Mouse (Mus musculus): ENCODE measurements around the gene Rnf220.

The Rnf220 gene

DNA sequence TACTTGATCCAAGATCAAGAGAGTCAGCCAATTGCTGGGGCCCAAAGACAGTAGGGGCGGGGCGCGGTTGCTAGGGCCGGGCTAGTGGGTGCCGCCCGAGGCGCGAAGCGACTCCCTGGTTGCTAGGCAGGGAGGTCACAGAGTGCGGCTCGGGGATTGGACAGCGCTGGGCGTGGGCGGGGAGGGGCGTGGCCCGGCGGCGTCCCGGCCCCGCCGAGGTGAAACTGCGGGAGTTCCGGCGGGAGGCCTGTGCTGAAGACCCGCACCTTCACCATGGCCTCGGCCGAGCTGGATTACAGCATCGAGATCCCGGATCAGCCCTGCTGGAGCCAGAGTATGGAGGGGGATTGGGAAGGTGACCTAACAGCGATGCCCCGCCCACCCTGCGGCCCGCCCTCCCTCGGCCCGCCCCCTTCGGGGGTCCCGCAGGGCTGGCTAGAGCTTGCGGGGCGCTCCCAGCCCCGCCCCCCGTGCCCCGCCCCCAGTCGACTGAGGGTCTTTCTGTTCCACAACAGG lies 245.0 kb downstream of the Rnf220 start, which contains the start of the genes Tmem53 and Armh1:
Gene Tmem53, plus strand, starts transcription at position 151 of the 516 bp plus-strand sequence.
Gene Armh1, minus strand, starts transcription at position 325 of the 516 bp plus-strand sequence.
- peaks cover 9% of the 10 kb centered on the region; the same call in 1 of the 2 replicates for H3K27me3 ChIP-seq (ENCODE audit: insufficient read depth, low read length)
- H3K9me3 ChIP-seq (ENCODE audit: low read length), result peaks cover 4% of the 10 kb centered on the region; the same call in 1 of the 2 replicates
- TF ChIP-seq NANOG (IDR thresholded peaks at IDR 0.05; ENCODE audit: borderline replicate concordance, low read length), result no peak
- no peak for TF ChIP-seq CTCF (conservative IDR thresholded peaks at IDR 0.05; ENCODE audit: low read length)
- TF ChIP-seq POU5F1 (IDR thresholded peaks at IDR 0.05; ENCODE audit: borderline replicate concordance, low read length), result no peak
- H3K36me3 ChIP-seq (ENCODE audit: insufficient read depth, low read length), result no peaks in the 10 kb centered on the region
- peak within 1 kb of the TSS; percentile 82 for H3K4me3 ChIP-seq (replicated peaks; ENCODE audit: low read length)
- peaks cover 44% of the 10 kb centered on the region for H3K4me1 ChIP-seq (replicated peaks; ENCODE audit: low read depth, low read length)

DNA sequence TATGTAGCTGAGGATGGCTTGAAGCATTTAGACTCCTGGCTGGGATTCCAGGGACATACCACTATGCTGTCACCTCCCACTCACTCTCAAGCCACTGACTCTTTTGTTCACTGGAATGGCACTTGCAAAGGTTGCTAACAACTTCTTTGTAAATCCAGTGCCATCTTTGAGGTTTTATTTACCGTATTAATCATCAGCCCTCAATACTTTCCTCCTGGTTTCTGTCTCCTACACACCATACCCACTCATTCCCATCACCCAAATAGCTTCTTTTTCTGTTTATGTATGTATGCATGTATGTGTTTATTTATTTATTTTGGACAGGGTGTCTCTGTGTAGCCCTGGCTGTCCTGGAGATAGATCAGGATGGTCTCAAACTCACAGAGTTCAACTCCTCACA lies 245.9 kb downstream of the Rnf220 start:
- H3K9me3 ChIP-seq (ENCODE audit: low read length), result peaks cover 4% of the 10 kb centered on the region; the same call in 1 of the 2 replicates
- peaks cover 9% of the 10 kb centered on the region; the same call in 1 of the 2 replicates for H3K27me3 ChIP-seq (ENCODE audit: insufficient read depth, low read length)
- no peaks in the 10 kb centered on the region for H3K36me3 ChIP-seq (ENCODE audit: insufficient read depth, low read length)
- H3K4me1 ChIP-seq (replicated peaks; ENCODE audit: low read depth, low read length), result peaks cover 44% of the 10 kb centered on the region
- peak overlapping the region; percentile 82; the same call in 1 of the 2 replicates for H3K4me3 ChIP-seq (replicated peaks; ENCODE audit: low read length)
- TF ChIP-seq POU5F1 (IDR thresholded peaks at IDR 0.05; ENCODE audit: borderline replicate concordance, low read length) (no peak), NANOG (IDR thresholded peaks at IDR 0.05; ENCODE audit: borderline replicate concordance, low read length) (no peak), CTCF (conservative IDR thresholded peaks at IDR 0.05; ENCODE audit: low read length) (no peak)

DNA sequence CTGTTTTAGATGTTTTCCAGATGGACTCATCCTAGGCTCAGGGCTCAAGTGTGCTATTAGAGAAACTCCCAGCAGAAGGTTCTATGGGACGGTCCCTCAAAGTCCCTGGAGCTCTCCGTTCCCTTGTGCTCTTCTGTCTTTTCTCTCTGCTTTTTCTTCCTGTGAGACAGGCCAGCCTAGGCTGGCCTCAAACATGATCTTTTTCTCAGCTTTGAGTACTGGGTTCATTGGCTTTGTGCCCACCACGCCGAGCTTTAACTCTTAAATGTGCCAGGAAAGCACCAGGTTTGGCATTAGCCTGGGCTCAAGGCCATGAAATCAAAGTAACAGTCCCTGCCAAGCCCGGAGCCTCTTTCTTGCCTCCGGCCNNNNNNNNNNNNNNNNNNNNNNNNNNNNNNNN lies 256.0 kb downstream of the Rnf220 start:
- H3K4me1 ChIP-seq (replicated peaks; ENCODE audit: low read depth, low read length), result peaks cover 26% of the 10 kb centered on the region
- H3K36me3 ChIP-seq (ENCODE audit: insufficient read depth, low read length), result no peaks in the 10 kb centered on the region
- TF ChIP-seq POU5F1 (IDR thresholded peaks at IDR 0.05; ENCODE audit: borderline replicate concordance, low read length) (no peak), CTCF (conservative IDR thresholded peaks at IDR 0.05; ENCODE audit: low read length) (no peak)
- H3K4me3 ChIP-seq (replicated peaks; ENCODE audit: low read length), result no peak overlapping the region
- H3K27me3 ChIP-seq (ENCODE audit: insufficient read depth, low read length), result peaks cover 3% of the 10 kb centered on the region; the same call in 1 of the 2 replicates
- H3K9me3 ChIP-seq (ENCODE audit: low read length), result no peaks in the 10 kb centered on the region

DNA sequence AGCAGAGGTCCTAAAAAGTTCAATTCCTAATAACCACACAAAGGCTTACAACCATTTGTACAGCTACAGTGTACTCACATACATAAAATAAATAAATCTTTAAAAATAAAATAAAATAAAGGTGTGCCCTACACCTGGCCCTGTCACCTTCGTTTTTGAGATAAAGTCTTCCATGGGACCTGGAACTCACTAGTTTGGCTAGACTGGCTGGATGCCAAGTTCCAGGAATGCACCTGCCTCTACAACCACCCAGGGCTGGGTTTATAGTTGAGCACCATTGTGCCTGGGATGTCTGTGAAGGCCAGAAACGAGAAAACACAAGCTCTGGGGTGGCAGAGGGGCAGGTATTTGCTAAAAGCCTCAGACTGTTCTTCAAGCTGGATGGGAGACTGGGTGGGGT lies 257.7 kb downstream of the Rnf220 start:
- TF ChIP-seq NANOG (IDR thresholded peaks at IDR 0.05; ENCODE audit: borderline replicate concordance, low read length) (no peak), CTCF (conservative IDR thresholded peaks at IDR 0.05; ENCODE audit: low read length) (no peak), POU5F1 (IDR thresholded peaks at IDR 0.05; ENCODE audit: borderline replicate concordance, low read length) (no peak)
- H3K36me3 ChIP-seq (ENCODE audit: insufficient read depth, low read length), result no peaks in the 10 kb centered on the region
- H3K4me1 ChIP-seq (replicated peaks; ENCODE audit: low read depth, low read length), result peaks cover 26% of the 10 kb centered on the region
- H3K4me3 ChIP-seq (replicated peaks; ENCODE audit: low read length), result no peak overlapping the region
- peaks cover 14% of the 10 kb centered on the region; the same call in 1 of the 2 replicates for H3K27me3 ChIP-seq (ENCODE audit: insufficient read depth, low read length)
- H3K9me3 ChIP-seq (ENCODE audit: low read length), result no peaks in the 10 kb centered on the region

DNA sequence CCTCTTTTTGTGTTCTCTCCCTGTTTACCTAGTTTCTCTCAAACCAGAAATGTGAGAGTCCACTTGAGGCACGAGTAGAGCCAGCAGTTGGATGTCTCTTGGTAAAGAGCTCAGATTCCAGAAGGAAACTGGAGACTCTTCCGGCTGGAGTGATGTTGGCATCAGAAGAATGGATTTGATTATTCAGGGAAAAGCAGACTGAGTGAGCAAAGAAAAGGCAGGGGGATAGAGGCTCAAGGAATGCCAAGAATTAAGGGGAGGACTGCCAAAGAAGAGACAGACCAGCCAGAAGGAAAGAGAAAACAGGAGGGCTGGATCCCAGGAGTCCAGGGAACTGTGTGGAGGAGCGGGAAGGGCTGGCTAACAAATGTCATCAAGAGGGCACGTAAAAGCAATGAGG lies 261.0 kb downstream of the Rnf220 start:
- H3K36me3 ChIP-seq (ENCODE audit: insufficient read depth, low read length), result no peaks in the 10 kb centered on the region
- peaks cover 4% of the 10 kb centered on the region; the same call in 1 of the 2 replicates for H3K4me1 ChIP-seq (replicated peaks; ENCODE audit: low read depth, low read length)
- peaks cover 16% of the 10 kb centered on the region; the same call in 1 of the 2 replicates for H3K27me3 ChIP-seq (ENCODE audit: insufficient read depth, low read length)
- TF ChIP-seq POU5F1 (IDR thresholded peaks at IDR 0.05; ENCODE audit: borderline replicate concordance, low read length) (no peak), CTCF (conservative IDR thresholded peaks at IDR 0.05; ENCODE audit: low read length) (no peak), NANOG (IDR thresholded peaks at IDR 0.05; ENCODE audit: borderline replicate concordance, low read length) (no peak)
- H3K4me3 ChIP-seq (replicated peaks; ENCODE audit: low read length), result no peak overlapping the region
- H3K9me3 ChIP-seq (ENCODE audit: low read length), result no peaks in the 10 kb centered on the region

DNA sequence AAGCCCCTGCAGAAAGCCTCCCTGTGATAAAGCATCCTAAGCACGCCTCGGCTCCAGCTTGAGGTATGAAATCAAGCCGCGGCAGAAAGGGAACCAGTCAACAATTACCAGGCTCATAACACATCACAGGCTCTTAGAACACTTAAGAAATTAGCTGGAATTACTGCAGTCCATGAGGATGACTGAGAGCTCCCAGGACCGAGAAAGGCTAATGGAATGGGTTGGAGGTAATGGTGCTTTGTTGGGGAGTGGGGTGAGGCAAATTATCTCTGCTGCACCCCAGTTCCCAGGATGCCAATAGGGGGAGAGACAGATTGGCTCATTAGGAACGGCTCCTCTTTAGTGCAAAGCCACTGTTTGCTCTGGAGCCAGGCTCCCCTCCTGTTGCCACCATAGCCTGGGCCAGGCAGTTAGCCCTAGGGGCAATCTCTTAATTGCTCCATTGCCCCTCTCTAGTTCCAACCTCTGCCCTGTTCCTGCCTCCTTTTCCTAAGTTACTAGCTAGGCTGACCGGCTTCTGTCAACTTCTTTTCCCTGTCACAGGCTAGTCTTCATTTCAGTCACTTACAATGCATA lies 262.6 kb downstream of the Rnf220 start:
- TF ChIP-seq CTCF (conservative IDR thresholded peaks at IDR 0.05; ENCODE audit: low read length) (no peak), NANOG (IDR thresholded peaks at IDR 0.05; ENCODE audit: borderline replicate concordance, low read length) (no peak), POU5F1 (IDR thresholded peaks at IDR 0.05; ENCODE audit: borderline replicate concordance, low read length) (no peak)
- peaks cover 21% of the 10 kb centered on the region; the same call in 1 of the 2 replicates for H3K27me3 ChIP-seq (ENCODE audit: insufficient read depth, low read length)
- no peak overlapping the region for H3K4me3 ChIP-seq (replicated peaks; ENCODE audit: low read length)
- peaks cover 13% of the 10 kb centered on the region for H3K4me1 ChIP-seq (replicated peaks; ENCODE audit: low read depth, low read length)
- no peaks in the 10 kb centered on the region for H3K36me3 ChIP-seq (ENCODE audit: insufficient read depth, low read length)
- no peaks in the 10 kb centered on the region for H3K9me3 ChIP-seq (ENCODE audit: low read length)

DNA sequence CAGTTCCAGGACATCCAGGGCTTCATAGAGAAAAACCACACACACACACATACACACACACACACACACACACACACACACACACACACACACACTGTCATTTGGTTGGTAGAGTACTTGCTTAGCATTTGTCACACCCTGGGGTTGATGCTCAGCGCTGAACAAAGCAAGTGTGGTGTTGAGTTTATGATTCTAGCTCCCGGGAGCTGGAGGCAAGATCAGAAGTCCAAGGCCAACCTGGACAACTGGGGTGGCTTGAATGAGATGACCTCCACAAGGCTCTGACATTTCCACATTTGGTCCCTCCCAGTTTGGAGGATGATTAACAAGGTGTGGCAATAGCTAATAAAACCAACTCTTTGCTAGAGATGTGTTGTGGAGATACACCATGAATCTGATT lies 265.6 kb downstream of the Rnf220 start:
- no peak for TF ChIP-seq NANOG (IDR thresholded peaks at IDR 0.05; ENCODE audit: borderline replicate concordance, low read length)
- no peak for TF ChIP-seq CTCF (conservative IDR thresholded peaks at IDR 0.05; ENCODE audit: low read length)
- TF ChIP-seq POU5F1 (IDR thresholded peaks at IDR 0.05; ENCODE audit: borderline replicate concordance, low read length), result no peak
- Histone ChIP-seq H3K36me3 (ENCODE audit: insufficient read depth, low read length) (no peaks in the 10 kb centered on the region), H3K4me1 (replicated peaks; ENCODE audit: low read depth, low read length) (peaks cover 14% of the 10 kb centered on the region), H3K27me3 (ENCODE audit: insufficient read depth, low read length) (peaks cover 29% of the 10 kb centered on the region), H3K9me3 (ENCODE audit: low read length) (no peaks in the 10 kb centered on the region), H3K4me3 (replicated peaks; ENCODE audit: low read length) (no peak overlapping the region)

DNA sequence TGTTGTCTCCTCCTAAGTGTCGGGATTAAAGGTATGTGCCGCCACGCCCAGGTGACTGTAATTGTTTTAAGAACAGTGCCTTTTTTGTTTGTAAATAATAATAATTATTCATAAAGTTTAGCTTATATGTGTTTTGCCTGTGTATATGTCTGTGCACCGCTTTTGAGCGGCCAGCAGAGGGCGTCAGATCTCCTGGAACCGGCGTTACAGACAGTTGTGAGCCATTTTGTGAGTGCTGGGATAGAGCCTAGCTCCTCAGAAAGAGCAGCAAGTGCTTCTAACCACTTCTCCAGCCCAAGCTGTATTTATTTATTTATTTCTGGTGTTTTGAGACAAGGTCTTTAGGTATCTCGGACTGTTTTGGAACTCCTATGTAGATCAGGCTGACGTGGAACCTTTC lies 266.5 kb downstream of the Rnf220 start:
- no peaks in the 10 kb centered on the region for H3K9me3 ChIP-seq (ENCODE audit: low read length)
- peaks cover 14% of the 10 kb centered on the region for H3K4me1 ChIP-seq (replicated peaks; ENCODE audit: low read depth, low read length)
- no peak overlapping the region for H3K4me3 ChIP-seq (replicated peaks; ENCODE audit: low read length)
- H3K36me3 ChIP-seq (ENCODE audit: insufficient read depth, low read length), result no peaks in the 10 kb centered on the region
- peak; percentile 93 for TF ChIP-seq CTCF (conservative IDR thresholded peaks at IDR 0.05; ENCODE audit: low read length)
- no peak for TF ChIP-seq NANOG (IDR thresholded peaks at IDR 0.05; ENCODE audit: borderline replicate concordance, low read length)
- peaks cover 25% of the 10 kb centered on the region for H3K27me3 ChIP-seq (ENCODE audit: insufficient read depth, low read length)
